Mouse (Mus musculus) hindbrain, postnatal 0 days (tissue): ENCODE data around the gene Zc3h15. TPM values are rescaled to one million over a fixed set of nuclear protein-coding genes. Genes with fewer than 3 reads are reported as not detected.

Source experiments
- ATAC-seq: fragments of 200-750 bp; cut with Nextera tagmentation; 2 replicates; pipeline ENCODE4 v1.8.0; 2017; ENCODE audit warnings: mild to moderate bottlenecking, moderate TSS enrichment, moderate library complexity
- DNase-seq: peaks from one replicate; pipeline ENCODE4 v3.0.0-alpha.2; 2015; ENCODE audit warnings: low spot score
- H3K27ac ChIP-seq: fragments of 300-500 bp; sonication (generic); 2 replicates; pipeline ENCODE4 v1.5.1; 2014; ENCODE audit warnings: mild to moderate bottlenecking
- H3K27me3 ChIP-seq: fragments of 300-500 bp; sonication (generic); 2 replicates; pipeline ENCODE4 v1.6.1; 2014; ENCODE audit warnings: low read length, mixed read lengths; ENCODE audit not compliant: insufficient read depth
- H3K36me3 ChIP-seq: fragments of 300-500 bp; sonication (generic); 2 replicates; pipeline ENCODE4 v1.6.1; 2014; ENCODE audit warnings: low read length, mixed read lengths; ENCODE audit not compliant: insufficient read depth
- H3K4me1 ChIP-seq: fragments of 300-500 bp; sonication (generic); 2 replicates; pipeline ENCODE4 v1.6.1; 2014; ENCODE audit warnings: antibody characterized with exemption, low read length, mixed read lengths; ENCODE audit not compliant: insufficient read depth
- H3K4me2 ChIP-seq: fragments of 300-500 bp; sonication (generic); 2 replicates; pipeline ENCODE4 v1.6.1; 2014; ENCODE audit warnings: low read depth, mild to moderate bottlenecking, low read length, moderate library complexity, mixed read lengths
- H3K4me3 ChIP-seq: fragments of 300-500 bp; sonication (generic); 2 replicates; pipeline ENCODE4 v1.5.1; 2014; ENCODE audit warnings: low read length
- H3K9ac ChIP-seq: fragments of 300-500 bp; sonication (generic); replicated peaks from 2 replicates; pipeline ENCODE4 v1.6.1; 2014; ENCODE audit warnings: mild to moderate bottlenecking, low read length, moderate library complexity, mixed read lengths
- H3K9me3 ChIP-seq: fragments of 300-500 bp; sonication (generic); 2 replicates; pipeline ENCODE4 v1.6.1; 2016; ENCODE audit warnings: low read length, mixed read lengths
- CTCF ChIP-seq: IDR thresholded peaks from 2 replicates; pipeline ENCODE4 v1.5.1; 2016; ENCODE audit warnings: antibody characterized with exemption, control low read depth, low read depth
- WGBS: fragments of 180-500 bp; shearing (Covaris S2); extraction: QIAGEN DNeasy Blood & Tissue Kit; methylation state at CpG from one replicate; pipeline ENCODE4 v1.1.7; 2014; 5-methylcytosine and 5-hydroxymethylcytosine counted together
- polyA plus RNA-seq: library from polyadenylated mRNA; unstranded; fragments of >200 nt; fragmentation: Nextera tagmentation; extraction: Ambion mirVana; gene quantifications from 2 replicates; pipeline ENCODE4 v1.2.1, GENCODE M21; 2015
- total RNA-seq: library from RNA; depleted of rRNA; stranded (reverse); fragments of >200 nt; gene quantifications from 2 replicates; pipeline ENCODE4 v1.2.3, GENCODE M21; 2014; rRNA removed

Gene Zc3h15
- total RNA-seq (64.8 and 67.1 TPM in 2 replicates), polyA plus RNA-seq (177 and 190 TPM in 2 replicates)

DNA sequence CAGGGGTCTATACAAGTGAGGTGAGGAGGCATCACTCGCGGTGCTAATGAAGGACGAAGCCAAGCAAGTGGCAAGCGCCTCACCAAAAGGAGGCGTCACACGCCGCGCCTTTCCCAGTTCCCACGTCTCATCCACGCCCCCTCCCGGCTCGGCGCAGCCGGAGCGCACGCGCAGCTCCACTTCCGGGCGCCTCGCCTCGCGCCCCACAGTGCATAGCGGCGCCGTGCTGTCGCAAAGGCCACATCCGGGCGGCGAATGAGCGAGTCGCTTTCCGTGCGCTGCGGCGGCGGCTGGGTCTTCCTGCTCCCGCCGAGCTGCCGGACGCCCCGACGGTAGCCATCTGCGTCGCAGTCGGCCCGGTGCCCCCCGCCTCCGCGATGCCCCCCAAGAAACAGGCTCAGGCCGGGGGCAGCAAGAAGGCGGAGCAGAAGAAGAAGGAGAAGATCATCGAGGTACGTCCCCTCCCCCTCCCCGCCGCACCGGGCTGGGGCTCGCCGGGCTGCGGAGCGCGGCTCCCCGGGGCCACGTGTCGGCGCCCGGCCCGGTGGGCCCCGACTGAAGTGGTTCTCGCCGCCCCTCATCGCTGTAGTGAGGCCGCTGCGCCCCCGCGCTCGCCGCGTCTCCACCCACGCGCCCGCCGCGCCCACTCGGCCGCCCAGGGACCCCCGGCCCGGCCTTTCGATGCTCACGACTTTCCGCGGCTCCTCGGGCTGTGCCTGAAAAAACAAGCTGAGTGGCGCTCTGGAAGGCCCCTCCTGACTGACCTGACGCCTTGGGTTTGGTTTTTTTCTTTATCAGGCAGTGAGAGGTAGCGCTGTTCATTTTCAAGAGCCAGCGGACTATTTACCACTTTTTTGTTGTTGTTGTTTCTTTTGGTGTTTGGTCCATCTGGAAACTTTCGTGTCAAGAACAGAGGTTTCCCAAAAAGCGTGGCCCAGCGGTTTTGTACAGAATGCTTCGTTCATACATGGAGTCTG, at the start of gene Zc3h15:
Gene Zc3h15, plus strand, starts transcription at position 160 of the 977 bp plus-strand sequence.
- no peaks in the 10 kb centered on the region for H3K27me3 ChIP-seq
- no peaks in the 10 kb centered on the region for H3K36me3 ChIP-seq
- peak within 1 kb of the TSS; percentile 98 for H3K4me3 ChIP-seq
- peak within 1 kb of the TSS; percentile 78 for H3K4me2 ChIP-seq
- ATAC-seq (peak; percentile 100), DNase-seq (peak; percentile 98)
- peaks cover 8% of the 10 kb centered on the region; the same call in 1 of the 2 replicates for H3K4me1 ChIP-seq
- under 1% methylated on average over 88 of the region's 100 CpGs for WGBS
- peak within 1 kb of the TSS; percentile 90 for H3K27ac ChIP-seq
- peak within 1 kb of the TSS; percentile 98 for H3K9ac ChIP-seq
- TF ChIP-seq CTCF = peak; percentile 65
- no peaks in the 10 kb centered on the region for H3K9me3 ChIP-seq

GRCm38 (mm10) chr2:83620558-83621367, 23.5 kb upstream of the Zc3h15 start:
- 88% methylated on average over 11 of the region's 11 CpGs for WGBS
- Histone ChIP-seq H3K4me2 (no peak overlapping the region), H3K27ac (no peak overlapping the region), H3K36me3 (no peaks in the 10 kb centered on the region), H3K9me3 (no peaks in the 10 kb centered on the region), H3K9ac (no peak overlapping the region), H3K27me3 (no peaks in the 10 kb centered on the region), H3K4me1 (no peaks in the 10 kb centered on the region), H3K4me3 (no peak overlapping the region)
- TF ChIP-seq CTCF = no peak
- no peak for DNase-seq
- no peak for ATAC-seq

DNA sequence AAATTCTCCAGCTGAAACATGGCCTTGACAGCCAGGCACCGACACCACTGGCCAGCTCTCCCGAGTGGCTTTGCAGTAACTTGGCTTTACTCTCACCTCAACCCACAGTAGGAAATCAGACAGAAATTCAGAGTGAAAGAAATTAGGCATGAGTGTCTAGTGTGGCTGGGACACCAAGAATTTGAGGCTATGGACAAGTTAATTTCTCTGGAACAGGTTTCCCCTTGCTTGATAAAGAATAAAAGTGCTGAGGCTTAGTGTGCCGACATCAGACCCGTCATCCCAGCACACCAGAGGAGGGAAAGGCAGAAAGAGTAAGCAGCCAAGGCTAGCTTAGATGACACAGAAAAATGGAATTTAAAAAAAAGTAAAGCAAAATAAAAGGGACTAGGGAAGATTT, 22.7 kb upstream of the Zc3h15 start:
- Histone ChIP-seq H3K4me3 (no peak overlapping the region), H3K9ac (no peak overlapping the region), H3K9me3 (no peaks in the 10 kb centered on the region), H3K27me3 (no peaks in the 10 kb centered on the region), H3K27ac (no peak overlapping the region), H3K36me3 (no peaks in the 10 kb centered on the region), H3K4me2 (no peak overlapping the region), H3K4me1 (no peaks in the 10 kb centered on the region)
- ATAC-seq (no peak), DNase-seq (no peak)
- TF ChIP-seq CTCF = no peak
- WGBS = 86% methylated on average over 4 of the region's 4 CpGs

- Histone ChIP-seq H3K27me3 (no peaks in the 10 kb centered on the region), H3K4me1 (no peaks in the 10 kb centered on the region), H3K9ac (no peak overlapping the region), H3K36me3 (no peaks in the 10 kb centered on the region), H3K4me2 (no peak overlapping the region), H3K27ac (no peak overlapping the region), H3K9me3 (no peaks in the 10 kb centered on the region), H3K4me3 (no peak overlapping the region)
- no peak for DNase-seq
- 53% methylated on average over 11 of the region's 11 CpGs for WGBS
- no peak for ATAC-seq
- no peak for TF ChIP-seq CTCF
Measured at GRCm38 (mm10) chr2:83622792-83623191, 21.4 kb upstream of the Zc3h15 start.

- Histone ChIP-seq H3K4me1 (no peaks in the 10 kb centered on the region), H3K4me2 (no peak overlapping the region), H3K4me3 (no peak overlapping the region), H3K27me3 (no peaks in the 10 kb centered on the region), H3K9me3 (no peaks in the 10 kb centered on the region), H3K36me3 (no peaks in the 10 kb centered on the region), H3K27ac (no peak overlapping the region), H3K9ac (no peak overlapping the region)
- ATAC-seq = no peak
- 55% methylated on average over 4 of the region's 4 CpGs for WGBS
- peak; percentile 57 for DNase-seq
- TF ChIP-seq CTCF = peak; percentile 52
Measured at GRCm38 (mm10) chr2:83624045-83624444, 20.2 kb upstream of the Zc3h15 start.

DNA sequence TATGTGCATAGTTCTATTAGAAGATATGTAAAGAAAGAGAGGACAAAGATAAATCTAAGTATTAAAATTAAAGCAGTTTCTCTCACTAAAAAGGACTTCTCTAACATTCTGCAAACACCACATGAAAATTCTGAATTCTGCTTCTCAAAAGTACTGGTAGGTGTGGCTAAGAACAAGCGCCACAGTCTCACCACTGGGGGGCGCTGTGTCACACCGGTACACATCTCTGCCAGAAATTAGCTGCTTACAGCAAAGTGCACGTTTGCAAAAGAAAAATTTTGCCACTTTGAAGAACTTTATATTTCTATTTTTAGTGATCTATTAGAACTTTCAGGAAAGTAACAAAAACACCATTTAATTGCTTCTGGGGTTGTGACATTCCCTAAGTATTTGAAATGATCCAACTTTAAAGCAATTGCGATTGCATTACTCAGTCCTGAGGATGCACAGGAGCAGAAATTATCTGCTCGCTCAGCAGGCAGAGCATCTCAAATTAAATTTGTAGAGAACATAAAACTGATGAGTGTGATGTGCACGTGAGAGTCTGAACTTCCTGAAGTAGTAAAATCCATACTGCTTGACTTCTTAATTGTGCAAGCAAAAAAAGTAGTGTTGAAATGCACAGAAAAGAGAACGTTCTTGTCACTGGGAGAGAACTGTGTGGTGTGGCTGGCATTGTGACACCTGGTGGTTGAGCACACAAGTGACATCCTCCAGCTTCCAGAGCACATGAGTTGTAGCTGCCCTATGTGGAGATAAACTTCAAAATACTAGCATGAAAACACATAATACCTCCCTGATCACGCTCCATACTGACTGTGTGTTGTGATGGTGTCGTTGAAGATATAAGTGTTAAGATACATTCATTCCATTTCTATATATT, 18.8 kb upstream of the Zc3h15 start:
- ATAC-seq (peak; percentile 77), DNase-seq (peak; percentile 84)
- H3K9ac ChIP-seq = no peak overlapping the region
- H3K27me3 ChIP-seq = no peaks in the 10 kb centered on the region
- no peaks in the 10 kb centered on the region for H3K36me3 ChIP-seq
- peak overlapping the region; percentile 46 for H3K4me2 ChIP-seq
- H3K27ac ChIP-seq = no peak overlapping the region
- TF ChIP-seq CTCF = peak; percentile 79
- WGBS = 23% methylated on average over 10 of the region's 10 CpGs
- no peak overlapping the region; the same call in 1 of the 2 replicates for H3K4me3 ChIP-seq
- no peaks in the 10 kb centered on the region for H3K4me1 ChIP-seq
- H3K9me3 ChIP-seq = no peaks in the 10 kb centered on the region
